Mouse (Mus musculus) left cerebral cortex, postnatal 25 days (tissue): ENCODE measurements around the gene Fnip2. TPM values are rescaled to one million over a fixed set of nuclear protein-coding genes. Genes with fewer than 3 reads are reported as not detected.

Experiments
- DNase-seq, 2 experiments: peaks; one replicate each; pipeline ENCODE4 v3.0.0; 2022; ENCODE audit warnings: low spot score in 2 of 2, mixed read lengths in 1 of 2
- intact Hi-C: fragments of 180-260 bp; cut with DNase I; formaldehyde crosslinking; loops from one replicate; pipeline ENCODE4 v1.15.1; 2025
- total RNA-seq, 2 experiments: library from RNA; stranded (reverse); gene quantifications; 2 replicates each; pipeline ENCODE4 v1.2.3; 2021

Gene Fnip2
- total RNA-seq, 2 experiments from 2014 or later: 15.9 to 19.8 TPM

DNA sequence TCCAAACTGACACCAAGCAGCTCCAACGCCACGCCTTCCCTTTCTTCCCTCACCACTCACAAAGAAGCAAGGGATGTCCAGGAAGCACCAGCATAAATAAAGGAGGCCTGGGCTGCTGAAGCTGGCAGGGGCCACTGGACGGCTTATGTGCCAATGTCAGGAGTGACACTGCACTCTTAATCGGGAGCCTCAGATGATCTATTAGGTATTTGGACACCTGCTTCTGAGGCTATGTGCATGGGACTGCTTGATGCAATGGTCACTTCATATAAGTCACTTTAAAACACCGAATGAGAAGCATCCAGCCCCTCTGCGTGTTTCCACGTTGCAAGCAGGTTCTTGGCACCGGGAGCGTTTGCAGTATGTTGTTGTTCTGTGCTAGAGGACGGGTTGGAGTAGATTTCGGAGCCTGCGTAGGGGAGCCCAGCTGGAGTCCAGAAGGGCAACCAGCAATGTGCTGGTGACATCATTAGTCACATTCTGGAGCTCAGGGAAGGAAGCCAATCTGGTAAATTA is 126.6 kb downstream of the Fnip2 start:
- intact Hi-C loops: no loop called here
- DNase-seq: peak; percentile 44 to 53

DNA sequence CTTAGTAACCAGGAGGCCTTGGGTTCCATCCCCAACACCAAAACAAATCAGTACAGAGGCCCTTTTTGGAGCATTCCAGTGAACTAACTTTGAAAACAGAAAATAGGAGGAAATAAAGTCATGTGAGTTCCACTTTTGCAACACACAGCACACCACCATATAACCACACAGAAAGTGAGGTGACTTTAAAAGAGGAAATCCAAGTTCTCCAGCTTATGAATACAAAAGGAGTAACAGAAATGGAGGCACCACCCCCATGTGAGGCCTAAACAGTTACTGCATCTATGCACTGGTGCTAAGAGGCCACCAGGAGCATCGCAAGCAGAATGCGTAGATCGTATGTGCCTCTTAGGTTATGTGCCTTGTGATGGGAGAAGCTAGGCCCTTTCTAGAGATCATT is 129.3 kb downstream of the Fnip2 start:
- no peak for DNase-seq
- intact Hi-C loops: loop anchor here (5.0 kb wide), 1 partner anchor 216 kb away; no protein-coding TSS in a partner anchor

DNA sequence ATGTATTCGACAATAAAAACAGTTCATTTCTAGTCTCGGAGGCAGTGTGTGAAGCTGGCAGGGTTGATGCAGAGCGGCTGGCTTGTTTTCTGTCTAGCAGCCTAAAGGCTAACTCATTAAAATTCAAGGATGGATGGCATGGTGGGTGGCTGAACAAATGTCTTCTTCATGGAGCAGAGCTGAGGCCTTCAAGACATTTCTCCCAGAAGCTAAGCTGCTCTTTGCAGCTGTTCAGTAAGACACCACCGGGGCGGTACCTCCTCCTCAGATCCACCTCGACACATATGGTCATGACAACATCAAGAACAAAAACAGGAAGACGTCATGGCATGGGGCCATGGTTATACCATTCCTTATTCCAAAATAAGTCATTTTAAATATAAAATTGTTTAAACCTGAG is 131.4 kb downstream of the Fnip2 start:
- intact Hi-C loops: loop anchor here (1.0 to 5.0 kb wide), 4 partner anchors 39 to 214 kb away; no protein-coding TSS in a partner anchor

DNA sequence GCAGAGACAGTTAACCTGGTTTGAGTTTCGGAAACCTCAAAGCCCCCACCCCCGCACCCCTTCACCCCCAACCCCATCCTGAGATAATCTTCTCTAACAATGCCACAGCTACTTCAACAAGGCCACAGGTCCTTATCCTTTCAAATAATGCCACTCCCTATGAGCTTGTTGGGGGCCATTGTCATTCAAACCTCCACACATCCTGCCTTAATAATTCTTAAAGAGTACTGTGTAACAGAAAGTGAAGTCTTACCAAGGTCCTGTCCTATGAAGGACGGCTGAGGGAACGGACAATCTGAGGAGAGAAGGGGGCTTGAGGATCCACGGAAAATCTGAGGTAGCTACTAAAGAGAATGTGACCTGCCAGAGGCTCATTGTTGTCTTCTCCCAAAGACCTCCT is 132.6 kb downstream of the Fnip2 start:
- no peak for DNase-seq
- intact Hi-C loops: loop anchor here (5.0 kb wide), 1 partner anchor 213 kb away; no protein-coding TSS in a partner anchor

More for the DNA sequence above, 131.4 kb downstream of the Fnip2 start:
- DNase-seq: peak; percentile 77 to 98

DNA sequence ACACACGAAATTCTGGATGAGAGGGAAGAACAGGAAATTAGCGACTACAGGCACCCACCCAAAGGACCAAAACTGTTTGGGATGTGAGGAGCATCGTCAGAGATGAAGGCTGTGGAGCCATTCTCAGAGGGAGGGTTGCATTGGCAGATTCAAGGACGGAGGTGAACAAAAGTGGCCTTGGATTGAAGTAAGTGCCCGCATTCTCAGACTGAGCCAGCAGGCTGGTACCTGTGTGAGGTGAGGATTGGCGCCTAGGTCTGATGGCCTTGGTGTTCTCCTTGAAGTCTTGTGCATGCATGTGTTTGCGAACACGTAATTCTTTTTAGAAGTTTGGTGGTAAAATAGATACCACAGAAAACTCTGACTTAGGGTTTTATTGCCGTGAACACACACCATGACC is 133.2 kb downstream of the Fnip2 start:
- intact Hi-C loops: no loop called here
- no peak for DNase-seq

DNA sequence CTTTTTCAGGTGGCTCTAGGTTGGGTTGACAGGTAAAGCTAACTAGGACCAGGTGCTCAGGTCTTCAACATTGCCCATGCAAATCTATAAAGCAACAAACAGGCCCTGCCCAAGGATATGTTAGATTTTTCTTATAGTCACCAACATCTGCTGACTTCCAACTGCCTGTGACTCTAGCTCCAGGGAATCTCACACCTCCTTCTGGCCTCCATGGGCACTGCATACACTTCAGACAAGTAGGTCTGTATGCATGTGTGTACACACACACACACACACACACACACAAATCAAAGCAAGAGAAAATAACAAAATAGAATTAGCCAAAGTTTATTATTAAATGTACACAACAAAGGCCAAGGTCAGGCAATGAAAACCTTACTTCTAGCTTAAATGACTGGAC is 134.0 kb downstream of the Fnip2 start:
- DNase-seq: no peak
- intact Hi-C loops: no loop called here

DNA sequence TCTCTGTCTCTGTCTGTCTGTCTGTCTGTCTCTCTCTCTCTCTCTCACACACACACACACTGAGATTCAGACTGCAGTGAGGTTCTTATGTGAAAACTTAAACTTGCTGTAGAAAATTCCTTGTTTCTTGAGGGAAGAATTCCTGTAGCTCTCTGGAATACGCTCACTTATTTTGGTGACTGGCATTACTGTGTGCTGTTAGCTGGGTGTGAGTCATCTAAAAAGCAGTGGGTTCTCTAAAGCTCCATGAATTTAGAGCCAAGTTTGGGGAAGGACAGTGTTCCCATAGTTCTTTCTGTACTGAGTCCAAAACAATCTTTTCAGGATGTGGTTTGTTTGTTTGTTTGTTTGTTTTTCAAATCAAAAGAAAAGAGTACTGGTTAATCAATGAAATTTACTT is 142.2 kb downstream of the Fnip2 start:
- DNase-seq: peak in 1 of 2 experiments; percentile 81
- intact Hi-C loops: no loop called here

DNA sequence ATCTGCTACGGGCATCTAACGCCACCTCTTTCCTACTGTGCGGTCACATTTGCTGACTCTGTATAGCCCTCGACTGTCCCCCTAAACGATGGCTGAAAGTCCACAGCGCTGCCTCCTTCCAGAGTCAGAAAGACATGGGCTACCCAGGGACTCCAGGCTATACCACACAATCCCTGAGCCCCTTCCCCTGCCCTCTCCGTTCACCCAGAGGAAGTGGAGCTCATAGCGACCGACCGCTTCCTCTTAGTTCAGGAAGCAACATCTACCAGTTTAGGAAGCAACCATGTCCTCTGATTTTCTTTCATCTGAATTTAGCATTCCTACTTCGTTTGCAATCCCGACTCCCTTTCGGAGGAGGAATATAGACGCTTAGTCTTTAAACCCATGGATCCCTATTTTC is 148.7 kb downstream of the Fnip2 start:
- intact Hi-C loops: no loop called here
- no peak for DNase-seq

DNA sequence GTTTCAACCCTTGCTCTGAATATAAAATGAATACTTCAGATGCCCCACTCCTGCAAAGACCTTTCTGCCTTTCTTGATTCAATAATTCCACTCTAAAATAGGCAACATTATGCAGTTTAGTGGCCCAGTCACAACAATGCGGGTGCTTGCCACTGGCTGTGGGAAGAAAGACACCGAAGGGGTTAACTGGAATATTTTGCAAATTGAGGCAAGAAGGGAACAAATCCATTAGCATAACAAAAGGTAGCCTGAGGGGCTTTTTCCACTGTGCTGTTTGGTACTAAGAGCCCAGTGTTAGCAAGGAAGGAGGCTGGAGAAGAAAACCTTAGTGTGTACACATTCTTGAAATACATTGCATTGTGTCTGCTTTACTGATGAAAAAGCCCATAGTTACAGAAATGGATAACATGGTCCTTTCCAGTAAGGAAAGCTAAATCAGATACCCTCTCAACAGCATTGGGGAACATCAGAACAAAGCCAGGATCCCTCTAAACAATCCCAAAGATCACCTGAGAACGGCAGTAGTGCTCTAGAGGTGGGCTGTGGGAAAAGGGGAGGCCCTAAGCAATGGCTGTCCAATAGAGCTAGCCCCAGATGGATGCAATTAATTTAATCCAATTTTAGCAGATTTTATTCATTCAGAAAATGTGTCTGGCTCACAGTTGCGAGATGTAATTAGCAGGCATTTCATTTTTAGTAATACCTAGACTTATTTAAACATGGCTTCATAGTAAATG is 150.5 kb downstream of the Fnip2 start:
- no peak for DNase-seq
- intact Hi-C loops: no loop called here

DNA sequence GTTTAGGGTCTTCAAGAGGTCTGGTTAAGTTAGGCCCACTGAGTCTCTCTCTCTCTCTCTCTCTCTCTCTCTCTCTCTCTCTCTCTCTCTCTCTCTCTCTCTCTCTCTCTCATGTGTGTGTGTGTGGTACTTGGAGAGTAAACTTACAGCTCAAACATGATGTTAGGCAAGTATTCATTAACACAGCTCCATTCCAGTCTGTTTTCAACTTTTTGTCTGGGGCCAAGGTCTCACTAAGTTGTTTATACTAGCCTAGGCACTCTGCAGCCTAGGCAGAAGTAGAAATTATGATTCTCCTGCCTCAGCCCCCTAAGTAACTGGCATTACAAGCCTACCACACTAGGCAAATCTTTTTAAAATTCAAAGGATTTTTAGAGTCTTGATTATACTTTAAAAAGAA is 151.7 kb downstream of the Fnip2 start:
- intact Hi-C loops: no loop called here
- DNase-seq: no peak

DNA sequence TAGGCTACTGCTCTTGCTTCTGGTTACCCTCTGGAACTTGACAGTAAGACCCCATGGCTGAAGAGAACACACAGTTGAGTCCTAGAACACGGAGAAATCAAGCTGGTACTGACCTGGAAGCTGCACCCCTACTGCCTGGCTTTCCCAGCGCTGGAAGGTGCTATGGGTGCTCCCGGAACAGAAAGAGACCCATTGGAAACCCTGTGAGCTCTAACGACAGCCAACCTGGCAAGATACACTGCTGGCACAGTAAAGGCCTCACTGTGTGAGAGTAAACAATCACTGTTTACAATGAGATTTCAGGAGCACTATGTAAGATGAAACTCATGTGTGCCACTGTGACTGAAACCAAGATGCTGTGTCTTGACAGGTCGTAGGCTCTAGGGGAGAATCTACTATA is 152.5 kb downstream of the Fnip2 start:
- intact Hi-C loops: no loop called here
- DNase-seq: no peak

DNA sequence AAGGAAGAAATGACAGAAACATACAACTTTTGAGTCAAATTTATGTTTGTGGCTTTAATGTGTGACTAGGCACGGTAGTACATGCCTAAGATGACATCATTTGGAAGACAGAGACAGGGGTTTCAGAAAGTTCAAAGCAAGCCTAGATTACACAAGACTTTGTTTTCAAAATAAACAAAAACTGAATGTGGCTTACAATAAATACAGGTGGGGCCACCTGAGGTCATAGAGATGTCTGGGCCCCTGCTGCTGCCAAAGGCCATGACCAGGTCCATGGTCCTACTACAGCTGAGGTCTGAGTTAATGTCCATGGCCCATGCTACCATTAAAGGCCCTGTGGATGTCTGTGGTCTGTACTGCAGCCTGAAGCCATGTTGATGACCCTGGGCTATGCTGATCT is 154.1 kb downstream of the Fnip2 start:
- intact Hi-C loops: no loop called here
- DNase-seq: no peak

DNA sequence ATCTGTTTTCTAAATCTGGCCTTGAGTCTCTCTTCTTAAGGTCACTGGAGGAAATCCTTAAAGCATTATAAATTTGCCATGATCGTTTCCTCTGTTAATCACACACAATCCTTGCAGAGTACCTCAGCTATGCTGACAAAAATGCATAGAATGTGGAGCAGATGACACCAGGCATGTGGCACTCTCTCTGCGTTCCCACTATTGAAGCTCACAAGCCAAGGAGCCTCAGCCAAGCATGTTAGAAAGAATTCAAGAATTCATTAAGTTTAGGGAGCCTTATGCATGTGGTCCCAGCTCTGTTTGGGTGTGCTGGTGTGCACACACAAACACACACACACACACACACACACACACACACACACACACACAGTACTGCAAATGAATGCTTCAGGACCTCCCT is 155.9 kb downstream of the Fnip2 start:
- DNase-seq: no peak
- intact Hi-C loops: no loop called here

DNA sequence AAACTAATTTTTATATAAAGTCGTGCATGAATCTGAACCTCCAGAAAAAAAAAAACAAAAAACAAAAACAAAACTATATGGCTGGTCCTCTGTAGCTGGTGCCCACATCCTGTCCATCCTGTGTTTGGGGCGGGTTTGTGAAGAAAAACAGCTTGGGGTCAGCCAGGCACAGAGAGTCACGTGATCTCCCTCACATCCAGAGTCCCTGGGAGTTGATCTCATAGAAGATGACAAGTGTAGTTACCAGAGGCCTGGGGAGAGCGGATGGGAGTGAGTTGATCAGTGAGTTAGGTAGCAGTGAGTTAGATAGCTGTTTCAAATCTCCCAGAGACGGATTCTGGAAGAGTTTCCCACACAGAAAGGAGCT is 157.0 kb downstream of the Fnip2 start:
- intact Hi-C loops: no loop called here
- no peak for DNase-seq

DNA sequence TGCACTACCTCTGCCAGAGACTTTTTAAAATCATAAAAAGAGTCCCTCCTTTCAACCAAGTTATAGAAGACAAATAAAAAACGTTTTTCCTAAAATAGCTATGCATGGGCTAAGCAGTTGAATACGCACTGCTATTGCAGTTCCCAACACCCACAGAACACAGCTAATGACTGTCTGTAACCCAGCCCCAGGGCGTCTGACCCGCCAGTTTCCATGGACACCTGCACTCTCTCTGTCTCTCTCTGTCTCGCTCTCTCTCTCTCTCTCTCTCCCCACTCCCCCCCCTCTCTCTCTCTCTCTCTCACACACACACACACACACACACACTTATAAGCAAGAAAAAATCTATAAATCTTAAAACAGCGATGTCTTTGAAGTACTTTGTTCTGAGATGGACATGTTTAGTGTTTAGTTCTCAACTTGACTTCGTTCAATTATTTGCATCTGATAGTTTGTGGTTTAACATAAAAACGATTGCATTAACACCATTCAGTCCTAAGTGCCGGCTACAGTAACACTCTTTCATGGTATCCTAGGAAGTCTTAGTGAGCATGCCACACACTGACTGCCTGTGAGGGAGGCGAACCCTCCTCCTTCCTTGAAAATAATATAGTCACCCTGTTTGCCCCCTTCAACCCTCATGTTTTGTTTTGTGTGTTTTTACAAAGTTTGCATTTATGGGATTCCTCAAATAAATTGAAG is 157.5 kb downstream of the Fnip2 start:
- DNase-seq: no peak
- intact Hi-C loops: no loop called here

DNA sequence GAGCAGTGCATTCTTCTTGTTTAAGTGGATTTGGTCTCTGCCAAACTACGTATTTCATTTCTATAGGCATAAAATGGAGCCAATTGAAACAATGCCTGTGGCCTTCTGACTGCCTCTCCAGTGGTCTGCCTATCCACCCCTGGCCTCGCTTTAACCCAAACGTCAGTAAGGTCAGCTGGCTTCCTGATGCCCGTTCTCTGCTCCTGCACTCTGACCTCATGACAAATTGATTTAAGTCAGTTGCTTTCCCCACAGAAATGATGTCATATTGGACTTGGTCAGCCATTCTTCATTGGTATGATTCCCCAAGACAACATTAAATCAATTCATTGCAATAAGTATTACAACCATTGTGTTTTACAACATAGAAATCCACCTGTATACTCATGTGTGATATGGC is 159.1 kb downstream of the Fnip2 start:
- DNase-seq: no peak
- intact Hi-C loops: no loop called here

Other genes with a start within 250 kb of the Fnip2 start
- gene Gm17359, start 231.1 kb downstream of the Fnip2 start, total RNA-seq: not detected
- gene Ppid, start 23.5 kb upstream of the Fnip2 start, total RNA-seq: 10 to 100 TPM; 66.5 to 72.3 TPM
- gene 4930579G24Rik, start 61.3 kb upstream of the Fnip2 start, total RNA-seq: 1 to 10 TPM; 1.4 TPM
- 10 to 100 TPM; 23.2 to 24.0 TPM for gene Etfdh, start 61.7 kb upstream of the Fnip2 start, total RNA-seq
- 10 to 100 TPM; 12.2 to 17.0 TPM for gene Rxfp1, start 170.1 kb upstream of the Fnip2 start, total RNA-seq